Mouse (Mus musculus): Measurements from ENCODE around the gene Ufsp2. TPM values are rescaled to one million over a fixed set of nuclear protein-coding genes. Genes with fewer than 3 reads are reported as not detected.

The Ufsp2 gene
- polyA plus RNA-seq, 1 experiment, result 23.3 TPM

DNA sequence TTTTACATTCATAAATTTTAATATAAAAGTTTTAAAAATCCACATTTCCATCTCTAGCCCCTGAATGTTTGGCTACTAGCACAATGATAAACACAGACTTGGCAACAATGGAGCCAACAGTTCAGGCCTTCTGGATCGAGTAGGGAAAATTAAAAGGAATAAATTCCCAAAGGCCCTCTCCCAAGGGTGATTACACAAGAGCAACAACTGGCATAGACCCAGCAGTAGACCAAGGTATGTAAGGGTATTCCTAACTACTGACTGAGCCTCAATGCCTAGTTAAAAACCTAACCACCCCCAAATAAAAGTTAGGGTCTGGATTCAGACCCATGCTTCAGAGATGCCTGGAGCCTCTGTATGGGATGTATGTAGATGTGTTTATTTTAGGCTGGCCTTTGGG is 64.3 kb downstream of the Ufsp2 start:
- 76% methylated on average over 1 of the region's 1 CpGs for WGBS
- Histone ChIP-seq H3K4me1 (ENCODE audit: control insufficient read depth, insufficient read depth, low read length) (no peaks in the 10 kb centered on the region), H3K27ac (ENCODE audit: control insufficient read depth, insufficient read depth, low read depth, low read length, poor library complexity) (no peak overlapping the region), H3K4me3 (replicated peaks; ENCODE audit: control insufficient read depth, low read depth, low read length) (no peak overlapping the region)
- TF ChIP-seq POLR2A (IDR thresholded peaks at IDR 0.05; ENCODE audit: borderline replicate concordance, control insufficient read depth, low read depth, low read length) (no peak), CTCF (IDR thresholded peaks at IDR 0.05; ENCODE audit: control insufficient read depth, insufficient read depth, low read length) (no peak)

DNA sequence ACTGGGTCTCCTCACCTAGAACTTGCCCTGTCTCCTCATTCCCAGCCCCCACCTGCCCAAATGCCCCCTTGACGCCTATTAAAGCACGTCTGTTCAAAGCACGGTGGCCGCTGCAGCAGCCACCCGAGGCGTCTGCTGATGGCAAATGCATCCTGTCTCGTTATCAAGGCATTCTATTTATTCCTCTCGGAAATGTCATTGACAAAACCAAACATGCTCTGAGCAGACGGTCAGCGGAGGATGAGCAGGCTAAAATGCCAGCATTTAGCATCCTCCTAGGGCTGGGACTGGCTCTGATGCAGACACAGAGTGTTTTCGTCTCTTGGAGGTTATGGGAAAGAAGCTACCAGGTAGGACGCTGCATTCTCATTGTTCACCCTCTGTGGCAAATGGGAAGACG is 64.9 kb downstream of the Ufsp2 start:
- WGBS, result 88% methylated on average over 13 of the region's 13 CpGs
- H3K4me1 ChIP-seq (ENCODE audit: control insufficient read depth, insufficient read depth, low read length), result no peaks in the 10 kb centered on the region
- TF ChIP-seq CTCF (IDR thresholded peaks at IDR 0.05; ENCODE audit: control insufficient read depth, insufficient read depth, low read length) (no peak), POLR2A (IDR thresholded peaks at IDR 0.05; ENCODE audit: borderline replicate concordance, control insufficient read depth, low read depth, low read length) (no peak)
- no peak overlapping the region for H3K27ac ChIP-seq (ENCODE audit: control insufficient read depth, insufficient read depth, low read depth, low read length, poor library complexity)
- H3K4me3 ChIP-seq (replicated peaks; ENCODE audit: control insufficient read depth, low read depth, low read length), result no peak overlapping the region

Other genes with a start within 250 kb of the Ufsp2 start
- 3.0 TPM in 1 of 2 replicates, not detected in the other for gene Pdlim3, start 90.1 kb upstream of the Ufsp2 start, polyA plus RNA-seq (2011; ENCODE audit: insufficient read depth, insufficient read length, low replicate concordance, missing spikeins)
- gene Ccdc110, start 40.9 kb upstream of the Ufsp2 start, polyA plus RNA-seq (2011; ENCODE audit: insufficient read depth, insufficient read length, low replicate concordance, missing spikeins), result not detected in 2 replicates
- gene 1700029J07Rik, start 276 bp upstream of the Ufsp2 start, polyA plus RNA-seq (2011; ENCODE audit: insufficient read depth, insufficient read length, low replicate concordance, missing spikeins), result 0.54 and 3.3 TPM in 2 replicates
- not detected in 2 replicates for gene Lrp2bp, start 23.8 kb downstream of the Ufsp2 start, polyA plus RNA-seq (2011; ENCODE audit: insufficient read depth, insufficient read length, low replicate concordance, missing spikeins)
- gene Ankrd37, start 30.2 kb downstream of the Ufsp2 start, polyA plus RNA-seq (2011; ENCODE audit: insufficient read depth, insufficient read length, low replicate concordance, missing spikeins), result 9.0 TPM in 1 of 2 replicates, not detected in the other
- gene Cfap97, start 176.2 kb downstream of the Ufsp2 start, polyA plus RNA-seq (2011; ENCODE audit: insufficient read depth, insufficient read length, low replicate concordance, missing spikeins), result 5.1 and 5.8 TPM in 2 replicates
- 4.9 and 12.5 TPM in 2 replicates for gene Snx25, start 176.6 kb downstream of the Ufsp2 start, polyA plus RNA-seq (2011; ENCODE audit: insufficient read depth, insufficient read length, low replicate concordance, missing spikeins)
- 13.8 and 43.4 TPM in 2 replicates for gene Slc25a4, start 235.8 kb downstream of the Ufsp2 start, polyA plus RNA-seq (2011; ENCODE audit: insufficient read depth, insufficient read length, low replicate concordance, missing spikeins)

All from bone marrow, adult 2 months (tissue).